Mouse (Mus musculus) kidney, adult 2 months (tissue): ENCODE measurements at regions not wholly inside any gene's neighbourhood (a gene's known extent, or its start where the extent isn't known, plus 50 kb on each side); places are given as distances from the start of the nearest gene placed in this dataset.

Experiments used
- DNase-seq: peaks from one replicate; pipeline ENCODE4 v3.0.0; 2021
- H3K27ac ChIP-seq: fragments of 200-500 bp; 2 replicates; pipeline ENCODE4 v1.5.1; 2012; ENCODE audit warnings: low read depth, low read length, control low read depth, inconsistent platforms; ENCODE audit not compliant: insufficient read depth
- H3K27me3 ChIP-seq: fragments of 200-500 bp; replicated peaks from 2 replicates; pipeline ENCODE4 v1.6.1; 2012; ENCODE audit warnings: mild to moderate bottlenecking, moderate library complexity, low read length, inconsistent platforms; ENCODE audit not compliant: control insufficient read depth, insufficient read depth
- H3K36me3 ChIP-seq: fragments of 200-500 bp; 2 replicates; pipeline ENCODE4 v1.6.1; 2012; ENCODE audit warnings: mild to moderate bottlenecking, moderate library complexity, low read length, inconsistent platforms; ENCODE audit not compliant: control insufficient read depth, insufficient read depth
- H3K4me1 ChIP-seq: fragments of 200-500 bp; 2 replicates; pipeline ENCODE4 v1.6.1; 2011; ENCODE audit warnings: low read length; ENCODE audit not compliant: control insufficient read depth, insufficient read depth
- H3K4me3 ChIP-seq: fragments of 200-500 bp; 2 replicates; pipeline ENCODE4 v1.5.1; 2011; ENCODE audit warnings: mild to moderate bottlenecking, low read depth, low read length, control low read depth; ENCODE audit not compliant: insufficient read depth
- CTCF ChIP-seq: fragments of 200-500 bp; conservative IDR thresholded peaks from 2 replicates; pipeline ENCODE4 v1.5.1; 2011; ENCODE audit warnings: low read depth, mild to moderate bottlenecking, control low read depth, low read length, moderate library complexity, mixed read lengths; ENCODE audit not compliant: insufficient read depth, insufficient read length
- POLR2A ChIP-seq: fragments of 200-500 bp; IDR thresholded peaks from one replicate; pipeline ENCODE4 v1.6.1; 2011; ENCODE audit warnings: low read depth, low read length, control low read depth
- WGBS: fragments of 180-500 bp; shearing (Covaris S2); methylation state at CpG from one replicate; pipeline ENCODE4 v1.1.7; 2018; 5-methylcytosine and 5-hydroxymethylcytosine counted together

DNA sequence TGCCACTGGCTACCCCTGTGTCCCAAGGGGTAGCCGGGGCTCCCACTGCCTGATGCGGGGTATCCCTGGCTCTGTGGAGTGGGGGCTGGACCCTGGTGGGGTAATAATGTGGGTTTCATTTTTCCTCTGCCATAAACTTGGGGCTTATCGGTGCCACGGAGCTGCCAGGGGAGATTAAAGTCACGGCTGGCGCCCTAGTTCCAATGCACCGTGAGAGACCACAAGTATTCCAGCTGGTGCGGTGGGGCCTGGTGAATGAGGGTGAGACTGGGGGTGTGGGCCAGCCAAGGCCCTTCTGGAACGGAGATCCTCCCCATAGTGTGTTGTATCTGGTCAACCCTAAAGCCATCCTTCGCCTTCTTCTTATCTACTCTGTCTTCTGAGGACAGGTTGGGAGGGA lies 153.3 kb downstream of the Pja1 start:
- TF ChIP-seq POLR2A (no peak), CTCF (no peak)
- 66% methylated on average over 10 of the region's 10 CpGs for WGBS
- peaks cover 5% of the 10 kb centered on the region for H3K4me1 ChIP-seq
- H3K4me3 ChIP-seq: no peak overlapping the region
- no peak overlapping the region; the same call in 1 of the 2 replicates for H3K27ac ChIP-seq
- no peak for DNase-seq
- no peaks in the 10 kb centered on the region for H3K27me3 ChIP-seq
- H3K36me3 ChIP-seq: no peaks in the 10 kb centered on the region

DNA sequence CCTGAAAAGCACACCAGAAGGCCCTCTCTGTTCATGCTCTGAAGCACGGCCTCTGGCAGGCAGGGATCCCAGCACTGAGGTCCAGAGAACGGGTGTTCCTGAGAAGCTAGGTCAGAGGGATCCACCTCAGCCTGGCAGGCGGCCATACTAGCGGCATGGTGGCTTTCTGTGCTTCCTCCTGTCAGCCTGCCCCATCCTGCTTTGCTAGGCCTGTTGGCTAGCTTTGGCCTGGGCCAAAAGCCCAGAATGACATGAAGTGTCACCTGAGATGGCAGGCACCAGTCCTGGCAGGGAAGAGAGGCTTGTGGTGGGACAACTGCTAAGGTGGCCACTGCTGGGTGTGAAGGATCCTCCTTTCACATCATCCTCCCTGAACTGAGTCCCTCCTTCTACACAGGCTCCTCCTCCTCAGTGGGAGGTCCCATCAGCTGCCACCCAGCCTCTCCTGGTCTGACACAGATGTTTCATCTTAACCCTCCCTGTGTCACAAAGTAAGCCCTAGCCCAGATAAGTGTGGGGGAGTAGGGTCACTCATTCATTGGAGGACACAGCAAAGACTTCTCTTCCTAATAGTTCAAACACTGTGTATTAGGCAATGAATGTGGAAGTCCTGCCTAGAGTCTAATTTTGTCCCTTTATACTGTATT lies 154.5 kb downstream of the Pja1 start:
- peak; percentile 57 for DNase-seq
- Histone ChIP-seq H3K4me1 (peaks cover 5% of the 10 kb centered on the region), H3K27ac (no peak overlapping the region), H3K27me3 (no peaks in the 10 kb centered on the region), H3K4me3 (no peak overlapping the region), H3K36me3 (no peaks in the 10 kb centered on the region)
- no peak for TF ChIP-seq CTCF
- 55% methylated on average over 4 of the region's 4 CpGs for WGBS

DNA sequence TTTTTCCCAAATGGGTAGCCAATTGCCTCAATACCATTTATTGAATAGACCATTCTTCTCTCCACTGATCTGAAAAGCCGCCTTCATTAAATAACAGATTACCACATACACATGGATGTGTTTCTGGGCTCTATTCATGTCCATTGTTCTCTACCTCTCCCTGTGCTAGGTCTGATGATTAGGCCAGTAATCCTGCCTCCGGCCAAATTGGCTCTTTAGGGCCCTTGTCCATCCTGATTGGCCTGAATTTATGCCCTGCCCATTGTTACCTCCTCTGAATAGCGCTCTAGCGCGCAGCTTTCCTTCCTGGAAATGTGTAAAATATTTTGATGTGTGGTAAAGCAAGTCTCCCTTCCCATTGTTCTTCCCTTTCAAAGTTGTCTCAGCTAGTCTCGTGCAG lies 163.2 kb downstream of the Efnb1 start:
- Histone ChIP-seq H3K4me1 (peaks cover 5% of the 10 kb centered on the region; the same call in 1 of the 2 replicates), H3K36me3 (no peaks in the 10 kb centered on the region), H3K4me3 (no peak overlapping the region), H3K27ac (no peak overlapping the region), H3K27me3 (no peaks in the 10 kb centered on the region)
- no peak for TF ChIP-seq POLR2A
- no peak for TF ChIP-seq CTCF
- WGBS: 63% methylated on average over 6 of the region's 6 CpGs
- DNase-seq: no peak

DNA sequence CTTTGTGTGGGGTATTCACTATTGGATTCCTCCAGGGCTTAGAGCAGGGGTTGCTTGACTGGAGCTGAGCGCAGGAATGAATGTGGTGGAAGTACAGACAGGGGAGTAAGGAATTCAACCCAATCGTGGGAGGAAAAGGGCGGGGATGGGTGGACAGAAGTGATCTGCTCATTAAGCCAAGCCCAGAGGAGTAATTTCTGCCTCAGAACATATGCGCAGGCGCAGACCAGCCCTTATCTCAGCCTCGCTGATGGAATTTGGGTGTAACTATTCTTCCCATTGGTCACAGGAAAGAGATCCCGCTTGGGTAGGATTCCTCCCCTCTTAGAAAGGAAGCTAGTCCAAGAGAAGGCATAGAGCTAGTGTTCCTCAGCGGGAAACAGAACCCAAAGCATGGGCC lies 158.8 kb downstream of the Efnb1 start:
- TF ChIP-seq CTCF: no peak
- no peak for TF ChIP-seq POLR2A
- DNase-seq: peak; percentile 50
- Histone ChIP-seq H3K4me1 (peaks cover 15% of the 10 kb centered on the region; the same call in 1 of the 2 replicates), H3K27ac (peak overlapping the region; percentile 12; the same call in 1 of the 2 replicates), H3K27me3 (no peaks in the 10 kb centered on the region), H3K4me3 (no peak overlapping the region), H3K36me3 (no peaks in the 10 kb centered on the region)
- WGBS: 53% methylated on average over 8 of the region's 8 CpGs

DNA sequence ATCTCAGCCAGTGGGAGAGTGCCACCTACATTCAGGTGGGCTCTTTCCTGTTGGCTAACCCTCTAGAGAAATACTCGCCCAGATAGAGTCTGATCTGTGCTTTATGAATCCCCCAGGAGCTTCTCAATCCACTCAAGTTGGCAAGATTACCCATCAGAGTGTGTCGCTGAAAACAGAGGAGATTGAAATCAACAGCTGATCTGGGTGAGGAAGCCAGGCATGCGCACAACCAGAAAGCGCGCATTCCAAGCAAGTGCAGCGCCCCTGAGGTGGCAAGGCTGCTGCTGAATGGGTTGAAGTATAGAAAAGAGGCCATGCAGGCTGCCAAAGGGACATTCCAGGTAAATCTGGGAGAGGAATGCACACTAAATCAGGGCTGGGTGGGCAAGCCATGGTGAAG lies 158.0 kb downstream of the Efnb1 start:
- Histone ChIP-seq H3K4me3 (no peak overlapping the region), H3K36me3 (no peaks in the 10 kb centered on the region), H3K4me1 (peaks cover 15% of the 10 kb centered on the region; the same call in 1 of the 2 replicates), H3K27me3 (no peaks in the 10 kb centered on the region), H3K27ac (0 out of 2 replicates have a peak overlapping the region, but pooled peaks have one; percentile 23)
- TF ChIP-seq POLR2A (no peak), CTCF (no peak)
- no peak for DNase-seq
- WGBS: 59% methylated on average over 6 of the region's 6 CpGs

DNA sequence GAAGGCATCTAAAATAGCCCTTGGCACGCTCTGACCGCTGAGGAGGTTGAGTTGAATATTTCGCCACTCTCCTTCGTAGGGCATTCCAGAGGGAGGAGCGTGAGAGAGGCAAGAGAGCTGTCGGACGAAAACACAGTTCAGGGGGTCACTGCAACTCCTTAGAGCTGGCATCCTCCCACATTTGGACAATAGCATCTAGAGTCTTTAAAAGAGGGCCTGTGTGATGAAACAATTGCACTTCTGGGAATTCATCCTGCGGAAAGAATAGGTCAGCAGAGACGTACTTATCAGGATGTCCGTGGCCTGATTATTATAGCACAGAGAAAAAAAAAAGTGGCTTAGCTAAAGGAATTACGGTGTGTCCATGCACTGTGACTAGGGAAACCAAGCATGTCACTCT lies 156.8 kb downstream of the Efnb1 start:
- H3K36me3 ChIP-seq: no peaks in the 10 kb centered on the region
- DNase-seq: peak; percentile 70
- no peaks in the 10 kb centered on the region for H3K27me3 ChIP-seq
- no peak for TF ChIP-seq POLR2A
- no peak for TF ChIP-seq CTCF
- H3K4me1 ChIP-seq: peaks cover 15% of the 10 kb centered on the region; the same call in 1 of the 2 replicates
- peak overlapping the region; percentile 84; the same call in 1 of the 2 replicates for H3K27ac ChIP-seq
- no peak overlapping the region for H3K4me3 ChIP-seq
- 44% methylated on average over 11 of the region's 11 CpGs for WGBS

DNA sequence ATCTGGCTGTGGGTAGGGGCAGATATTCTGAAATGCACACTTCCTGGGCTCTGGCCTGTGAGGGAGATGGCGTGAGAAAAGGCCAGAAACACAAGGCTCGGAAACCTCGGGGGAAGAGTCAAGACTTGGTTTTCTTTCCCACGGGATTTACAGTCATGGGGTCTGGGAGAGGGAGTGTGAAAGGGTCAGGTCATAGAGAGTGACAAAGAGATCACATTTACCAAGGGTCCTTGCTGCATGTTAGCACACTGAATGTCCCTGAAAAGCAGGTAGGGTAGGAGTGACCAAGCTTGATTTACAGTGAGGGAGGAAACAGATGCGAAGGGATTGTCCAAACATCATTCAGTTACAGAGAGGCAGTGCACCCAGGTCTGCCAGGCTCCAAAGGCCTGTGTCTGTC lies 156.0 kb downstream of the Efnb1 start:
- H3K27me3 ChIP-seq: no peaks in the 10 kb centered on the region
- H3K4me1 ChIP-seq: peaks cover 15% of the 10 kb centered on the region; the same call in 1 of the 2 replicates
- no peaks in the 10 kb centered on the region for H3K36me3 ChIP-seq
- H3K27ac ChIP-seq: peak overlapping the region; percentile 84; the same call in 1 of the 2 replicates
- H3K4me3 ChIP-seq: no peak overlapping the region
- peak; percentile 12 for DNase-seq
- WGBS: 39% methylated on average over 5 of the region's 5 CpGs
- TF ChIP-seq CTCF (no peak), POLR2A (no peak)
